Mouse (Mus musculus) liver, embryonic 15.5 days (tissue): ENCODE data around the gene Spaca6. TPM values are rescaled to one million over a fixed set of nuclear protein-coding genes. Genes with fewer than 3 reads are reported as not detected.
A peak's percentile ranks its signal among the peaks of the same experiment; 100 is the strongest.

Source experiments
- ATAC-seq: fragments of 200-750 bp; cut with Nextera tagmentation; 2 replicates; pipeline ENCODE4 v1.8.0; 2017; ENCODE audit warnings: moderate number of reproducible peaks, mild to moderate bottlenecking, moderate library complexity; ENCODE audit not compliant: insufficient read depth
- H3K27ac ChIP-seq: fragments of 300-500 bp; sonication (generic); replicated peaks from 2 replicates; pipeline ENCODE4 v1.5.1; 2015; ENCODE audit warnings: mild to moderate bottlenecking, inconsistent platforms
- H3K27me3 ChIP-seq: fragments of 300-500 bp; sonication (generic); 2 replicates; pipeline ENCODE4 v1.6.1; 2015; ENCODE audit warnings: mild to moderate bottlenecking, inconsistent platforms
- H3K36me3 ChIP-seq: fragments of 300-500 bp; sonication (generic); replicated peaks from 2 replicates; pipeline ENCODE4 v1.6.1; 2015; ENCODE audit warnings: moderate library complexity, mild to moderate bottlenecking, inconsistent platforms
- H3K4me1 ChIP-seq: fragments of 300-500 bp; sonication (generic); replicated peaks from 2 replicates; pipeline ENCODE4 v1.6.1; 2015; ENCODE audit warnings: inconsistent platforms
- H3K4me2 ChIP-seq: fragments of 300-500 bp; sonication (generic); 2 replicates; pipeline ENCODE4 v1.6.1; 2015; ENCODE audit warnings: moderate library complexity, mild to moderate bottlenecking, inconsistent platforms
- H3K4me3 ChIP-seq: fragments of 300-500 bp; sonication (generic); replicated peaks from 2 replicates; pipeline ENCODE4 v1.5.1; 2015; ENCODE audit warnings: mild to moderate bottlenecking, inconsistent platforms
- H3K9ac ChIP-seq: fragments of 300-500 bp; sonication (generic); 2 replicates; pipeline ENCODE4 v1.6.1; 2015; ENCODE audit warnings: moderate library complexity, mild to moderate bottlenecking, inconsistent platforms
- H3K9me3 ChIP-seq: fragments of 300-500 bp; sonication (generic); replicated peaks from 2 replicates; pipeline ENCODE4 v1.6.1; 2016; ENCODE audit warnings: inconsistent platforms
- WGBS: fragments of 180-500 bp; shearing (Covaris S2); methylation state at CpG from one replicate; pipeline ENCODE4 v1.1.7; 2015; ENCODE audit warnings: mixed read lengths; ENCODE audit not compliant: insufficient replicate concordance; 5-methylcytosine and 5-hydroxymethylcytosine counted together
- microRNA counts: library from miRNA; unstranded; fragments of <30 nt; microRNA quantifications from one replicate; lab custom pipeline; 2016
- microRNA-seq: library from miRNA; unstranded; fragments of <30 nt; microRNA quantifications from one replicate; pipeline ENCODE4, GENCODE M21; 2016
- polyA plus RNA-seq: library from polyadenylated mRNA; unstranded; fragments of >200 nt; fragmentation: Nextera tagmentation; extraction: Ambion mirVana; gene quantifications from 2 replicates; pipeline ENCODE4 v1.2.1, GENCODE M21; 2015

Spaca6 gene
- polyA plus RNA-seq, 1 experiment from 2014 or later, result 4.1 TPM

DNA sequence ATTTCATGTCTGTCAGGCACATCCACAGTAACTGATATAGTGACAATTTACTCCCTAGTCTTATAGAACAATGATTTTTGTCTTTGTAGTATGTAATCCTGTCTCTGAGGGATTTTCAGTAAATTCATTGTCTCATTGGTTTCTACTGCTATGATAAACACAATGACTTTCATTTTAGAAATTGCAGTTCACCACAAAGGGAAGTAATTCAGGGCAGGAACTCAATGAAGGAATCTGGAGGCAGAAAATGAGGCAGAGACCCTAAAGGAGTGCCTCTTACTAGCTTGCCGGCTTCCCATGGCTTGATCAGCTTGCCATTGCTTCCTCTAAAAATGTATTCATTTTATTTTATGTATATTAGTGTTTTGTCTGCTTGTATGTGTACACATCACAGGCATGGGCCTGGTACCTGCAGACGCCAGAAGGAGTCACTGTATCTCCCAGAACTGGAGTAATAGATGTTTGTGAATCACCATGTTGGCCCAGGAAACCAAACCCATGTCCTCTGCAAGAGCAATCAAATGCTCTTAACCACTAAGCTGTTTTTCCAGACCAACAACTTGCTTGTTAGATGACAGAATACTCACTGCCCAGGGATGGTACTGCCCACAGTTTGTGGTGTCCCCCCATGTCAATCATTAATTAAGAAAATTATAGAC lies 44.1 kb downstream of the Spaca6 start:
- no peak for ATAC-seq
- no peak overlapping the region for H3K27ac ChIP-seq
- no peaks in the 10 kb centered on the region for H3K36me3 ChIP-seq
- no peak overlapping the region for H3K4me3 ChIP-seq
- no peaks in the 10 kb centered on the region for H3K27me3 ChIP-seq
- no peak overlapping the region for H3K9ac ChIP-seq
- H3K4me2 ChIP-seq, result no peak overlapping the region
- no peaks in the 10 kb centered on the region for H3K9me3 ChIP-seq
- peaks cover 6% of the 10 kb centered on the region; the same call in 1 of the 2 replicates for H3K4me1 ChIP-seq
- 46% methylated on average over 2 of the region's 2 CpGs for WGBS

DNA sequence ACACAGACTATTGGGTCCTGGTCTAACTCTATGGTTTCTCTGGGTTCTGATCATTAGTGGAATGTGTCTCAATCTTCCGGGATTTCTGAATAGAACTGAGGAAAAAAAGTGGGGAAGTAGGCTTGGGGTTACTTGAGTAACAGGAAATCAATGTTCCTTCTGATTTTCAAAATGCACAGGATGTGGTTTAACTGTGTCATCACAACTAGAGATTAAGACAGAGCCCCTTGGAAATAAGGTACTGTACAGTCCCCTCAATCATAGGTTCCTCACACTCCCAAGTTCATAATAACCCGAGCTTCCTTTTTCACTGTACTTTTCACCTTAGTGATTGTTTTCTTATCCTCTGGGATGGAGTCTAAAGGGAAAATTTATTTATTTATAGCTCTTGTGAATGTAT lies 44.7 kb downstream of the Spaca6 start:
- no peak for ATAC-seq
- no peak overlapping the region for H3K4me2 ChIP-seq
- WGBS, result 15% methylated on average over 2 of the region's 2 CpGs
- H3K36me3 ChIP-seq, result no peaks in the 10 kb centered on the region
- H3K4me1 ChIP-seq, result peaks cover 4% of the 10 kb centered on the region; the same call in 1 of the 2 replicates
- H3K4me3 ChIP-seq, result no peak overlapping the region
- no peaks in the 10 kb centered on the region for H3K9me3 ChIP-seq
- no peak overlapping the region for H3K9ac ChIP-seq
- H3K27me3 ChIP-seq, result no peaks in the 10 kb centered on the region
- H3K27ac ChIP-seq, result no peak overlapping the region

DNA sequence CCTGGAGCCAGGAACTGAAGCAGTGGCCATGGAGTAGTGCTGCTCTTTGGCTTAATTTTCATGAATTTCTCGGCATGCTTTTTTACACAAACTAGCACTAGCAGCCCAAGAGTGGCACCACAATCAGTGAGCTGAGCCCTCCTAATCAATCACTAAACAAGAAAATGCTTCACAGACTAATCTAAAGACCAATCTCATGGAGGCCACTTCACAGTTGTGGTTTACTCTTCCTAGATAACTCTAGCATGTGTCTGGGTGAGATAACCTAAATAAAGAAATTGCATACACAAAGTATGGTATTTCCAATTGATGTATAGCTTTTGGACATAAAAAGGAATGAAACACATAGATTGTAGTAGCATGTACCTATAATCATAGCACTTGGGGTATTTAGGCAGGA lies 52.4 kb downstream of the Spaca6 start:
- H3K27ac ChIP-seq, result no peak overlapping the region
- WGBS, result 45% methylated on average over 1 of the region's 1 CpGs
- ATAC-seq, result no peak

DNA sequence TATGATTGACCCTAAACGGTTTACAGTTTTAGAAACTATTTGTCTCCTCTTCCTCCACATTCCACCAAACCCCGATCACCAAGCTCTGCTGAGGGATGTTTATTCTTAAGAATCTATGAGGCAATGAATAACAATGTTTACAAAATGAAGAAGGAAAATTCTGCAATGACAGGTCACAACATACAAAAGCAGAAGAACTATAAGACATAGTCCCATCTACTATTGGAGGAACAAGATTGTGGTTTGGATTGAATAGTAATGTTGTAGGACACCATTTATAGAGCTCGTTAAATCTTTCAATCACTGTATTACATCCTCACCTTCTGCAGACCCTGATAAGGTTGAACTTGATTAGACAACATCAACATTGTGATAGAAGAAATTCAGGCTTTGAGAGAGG lies 55.7 kb downstream of the Spaca6 start:
- ATAC-seq, result no peak
- Histone ChIP-seq H3K9me3 (no peaks in the 10 kb centered on the region), H3K36me3 (no peaks in the 10 kb centered on the region), H3K27ac (no peak overlapping the region), H3K4me3 (no peak overlapping the region), H3K4me1 (no peaks in the 10 kb centered on the region), H3K4me2 (no peak overlapping the region), H3K9ac (no peak overlapping the region), H3K27me3 (no peaks in the 10 kb centered on the region)
- WGBS, result 52% methylated on average over 3 of the region's 3 CpGs

More for the DNA sequence above, 52.4 kb downstream of the Spaca6 start:
- Histone ChIP-seq H3K4me2 (no peak overlapping the region), H3K36me3 (no peaks in the 10 kb centered on the region), H3K27me3 (no peaks in the 10 kb centered on the region), H3K9ac (no peak overlapping the region), H3K4me1 (no peaks in the 10 kb centered on the region), H3K4me3 (no peak overlapping the region), H3K9me3 (no peaks in the 10 kb centered on the region)

DNA sequence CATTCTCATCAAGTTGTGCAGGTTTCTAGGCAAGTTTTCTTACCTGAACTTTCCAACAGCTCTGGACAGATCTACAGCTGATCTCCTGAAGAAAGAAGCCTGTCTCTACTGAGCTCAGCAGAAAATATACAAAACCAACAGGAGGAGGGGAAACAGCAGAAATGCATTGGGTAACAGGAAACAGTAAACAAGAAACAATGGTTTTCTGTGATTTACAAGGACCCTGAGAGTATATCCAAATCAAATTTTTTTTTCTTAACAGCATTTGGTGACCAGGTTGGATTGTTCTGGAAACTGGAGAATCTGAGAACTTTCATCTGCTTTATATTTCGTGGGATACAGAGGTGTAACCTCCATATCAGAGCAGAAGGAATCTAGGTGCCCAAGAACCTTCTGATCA lies 56.9 kb downstream of the Spaca6 start, which contains the start of gene Fpr1:
Gene Fpr1, minus strand, starts transcription at position 101 of the 400 bp plus-strand sequence.
- no peak within 1 kb of the TSS for H3K4me3 ChIP-seq
- H3K4me2 ChIP-seq, result no peak within 1 kb of the TSS
- ATAC-seq, result no peak
- WGBS, result 42% methylated on average over 1 of the region's 1 CpGs
- no peak within 1 kb of the TSS for H3K27ac ChIP-seq
- H3K36me3 ChIP-seq, result no peaks in the 10 kb centered on the region
- no peaks in the 10 kb centered on the region for H3K27me3 ChIP-seq
- H3K9ac ChIP-seq, result no peak within 1 kb of the TSS
- H3K4me1 ChIP-seq, result no peaks in the 10 kb centered on the region
- H3K9me3 ChIP-seq, result no peaks in the 10 kb centered on the region

DNA sequence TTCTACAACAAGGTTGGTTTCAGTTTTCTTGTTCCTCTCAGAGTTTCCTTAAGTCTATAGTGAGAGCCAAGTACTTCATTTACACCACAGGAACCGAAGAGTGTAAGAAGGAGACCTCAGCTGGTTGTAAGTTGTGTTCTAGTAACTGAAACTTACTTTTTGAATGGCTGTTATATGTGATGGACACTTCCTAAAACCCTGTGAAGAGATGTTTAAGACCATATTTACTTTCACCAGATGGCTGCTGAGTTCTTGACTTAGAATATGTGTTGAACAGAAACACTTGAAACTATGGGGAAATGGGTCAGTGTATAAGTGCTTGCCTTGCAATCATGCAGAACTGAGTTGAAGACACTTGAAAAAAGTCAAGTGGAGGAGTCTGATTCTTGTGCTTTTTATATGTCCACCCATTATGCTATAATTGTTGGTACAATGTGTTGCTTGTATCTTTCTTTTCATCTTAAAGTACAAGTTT lies 60.9 kb downstream of the Spaca6 start, which contains the start of the genes Fpr2 and Fpr3:
Gene Fpr2, plus strand, starts transcription at position 51 of the 475 bp plus-strand sequence.
Gene Fpr3, plus strand, starts transcription at position 79 of the 475 bp plus-strand sequence.
- H3K36me3 ChIP-seq, result no peaks in the 10 kb centered on the region
- H3K4me1 ChIP-seq, result no peaks in the 10 kb centered on the region
- H3K9ac ChIP-seq, result no peak within 1 kb of the TSS
- H3K4me2 ChIP-seq, result no peak within 1 kb of the TSS
- no peak within 1 kb of the TSS for H3K4me3 ChIP-seq
- no peaks in the 10 kb centered on the region for H3K9me3 ChIP-seq
- H3K27me3 ChIP-seq, result no peaks in the 10 kb centered on the region
- H3K27ac ChIP-seq, result no peak within 1 kb of the TSS
- ATAC-seq, result no peak
- WGBS, result 30% methylated on average over 1 of the region's 1 CpGs

DNA sequence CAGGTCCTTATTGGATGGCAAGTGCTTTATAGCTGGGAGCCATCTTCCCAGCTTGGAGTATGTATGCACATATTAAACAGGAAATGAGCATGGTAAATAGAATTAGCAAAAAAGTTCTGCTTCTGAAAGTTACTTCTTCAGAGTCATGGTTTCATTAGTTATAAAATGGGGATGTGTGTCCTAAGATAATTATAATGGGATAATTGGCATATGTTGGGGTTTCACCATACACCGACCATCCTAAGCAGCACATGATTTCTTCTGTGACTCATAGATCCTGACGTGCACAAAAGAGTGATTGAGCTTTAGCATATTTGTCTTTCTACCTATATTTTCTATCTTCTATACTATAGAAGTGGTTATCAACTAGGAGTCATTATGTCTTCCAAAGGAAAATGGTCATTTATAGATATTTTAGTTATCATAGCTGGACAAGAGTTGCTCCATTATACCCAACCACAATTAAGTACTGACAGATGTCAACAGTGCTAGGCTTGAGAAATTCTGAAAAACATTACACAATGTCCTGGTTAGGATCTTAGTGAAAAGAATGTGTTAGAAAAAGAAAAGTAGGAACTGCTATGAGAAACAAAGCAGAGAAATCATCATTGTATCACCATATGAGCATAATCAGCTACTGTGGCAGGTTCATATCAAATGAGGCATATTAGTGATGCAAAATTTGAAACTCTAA lies 62.9 kb downstream of the Spaca6 start:
- Histone ChIP-seq H3K9ac (no peak overlapping the region), H3K4me2 (no peak overlapping the region), H3K4me3 (no peak overlapping the region), H3K36me3 (no peaks in the 10 kb centered on the region), H3K27me3 (no peaks in the 10 kb centered on the region), H3K9me3 (no peaks in the 10 kb centered on the region), H3K4me1 (no peaks in the 10 kb centered on the region), H3K27ac (no peak overlapping the region)
- no peak for ATAC-seq
- 54% methylated on average over 2 of the region's 2 CpGs for WGBS

MicroRNA genes within 50 kb of the gene (microRNA counts, 519-probe panel; counts per million panel counts)
- 4,451 counts per million, percentile 88 among the panel's probes with 10 or more counts for microRNA mmu-let-7e (lab: Ali Mortazavi, UCI)
- microRNA mmu-miR-125a-3p (lab: Ali Mortazavi, UCI), result 3,107 counts per million, percentile 62 among the panel's probes with 10 or more counts
- 4,492 counts per million, percentile 89 among the panel's probes with 10 or more counts for microRNA mmu-miR-125a-5p (lab: Ali Mortazavi, UCI)
- 3,828 counts per million, percentile 77 among the panel's probes with 10 or more counts for microRNA mmu-miR-99b (lab: Ali Mortazavi, UCI)

Small RNAs within 50 kb of the gene (microRNA-seq; reads per million reads assigned to microRNA genes)
- gene Gm25927 (not detected), gene Mir125a (1,604 reads per million, percentile 81 among the genes with 10 or more reads in this experiment), gene Mir99b (8,623 reads per million, percentile 92 among the genes with 10 or more reads in this experiment), gene Mirlet7e (not detected)

Other genes starting within 250 kb of the Spaca6 start
- 2.8 and 2.9 TPM in 2 replicates for gene Lnpep, start 202.1 kb upstream of the Spaca6 start, polyA plus RNA-seq
- gene Vmn2r90, start 123.4 kb upstream of the Spaca6 start, polyA plus RNA-seq, result not detected in 2 replicates
- 0.03 and 0.05 TPM in 2 replicates for gene Has1, start 28.0 kb downstream of the Spaca6 start, polyA plus RNA-seq
- 6.3 and 7.9 TPM in 2 replicates for gene Fpr1, start 56.8 kb downstream of the Spaca6 start, polyA plus RNA-seq
- gene Fpr2, start 60.7 kb downstream of the Spaca6 start, polyA plus RNA-seq, result 3.4 and 3.5 TPM in 2 replicates
- not detected in 2 replicates for gene Fpr3, start 60.7 kb downstream of the Spaca6 start, polyA plus RNA-seq
- gene Fpr-rs4, start 194.6 kb downstream of the Spaca6 start, polyA plus RNA-seq, result not detected in 2 replicates
- not detected in 2 replicates for gene Vmn2r124, start 222.3 kb downstream of the Spaca6 start, polyA plus RNA-seq